Mouse (Mus musculus): ENCODE data around the gene Aldh1l1.

DNA sequence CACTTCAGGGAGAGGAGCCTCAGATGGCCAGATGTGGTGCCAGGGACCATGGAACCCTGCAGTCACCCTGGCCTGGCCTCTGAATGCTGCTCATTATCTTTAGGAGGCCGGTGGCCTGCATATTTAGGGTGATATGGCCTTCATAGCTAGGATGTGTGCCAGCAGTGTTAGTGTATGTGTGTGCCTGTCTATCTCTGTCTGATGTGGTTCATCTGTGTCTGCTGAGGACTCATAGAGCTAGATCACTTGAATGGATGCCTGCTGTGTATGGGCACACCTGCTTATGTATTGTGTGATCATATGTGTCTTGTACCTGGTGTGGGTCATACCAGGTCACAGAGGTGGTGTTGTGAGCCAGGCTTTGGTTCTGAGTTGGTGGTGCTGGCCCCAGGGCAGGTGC is 18.0 kb upstream of the Aldh1l1 start:
- TF ChIP-seq TAL1 (IDR thresholded peaks at IDR 0.05; ENCODE audit: low read length), result no peak
- TF ChIP-seq GATA1 (IDR thresholded peaks at IDR 0.05; ENCODE audit: low read length), result no peak
